Mouse (Mus musculus): ENCODE measurements around the gene Tspan9.

The Tspan9 gene

DNA sequence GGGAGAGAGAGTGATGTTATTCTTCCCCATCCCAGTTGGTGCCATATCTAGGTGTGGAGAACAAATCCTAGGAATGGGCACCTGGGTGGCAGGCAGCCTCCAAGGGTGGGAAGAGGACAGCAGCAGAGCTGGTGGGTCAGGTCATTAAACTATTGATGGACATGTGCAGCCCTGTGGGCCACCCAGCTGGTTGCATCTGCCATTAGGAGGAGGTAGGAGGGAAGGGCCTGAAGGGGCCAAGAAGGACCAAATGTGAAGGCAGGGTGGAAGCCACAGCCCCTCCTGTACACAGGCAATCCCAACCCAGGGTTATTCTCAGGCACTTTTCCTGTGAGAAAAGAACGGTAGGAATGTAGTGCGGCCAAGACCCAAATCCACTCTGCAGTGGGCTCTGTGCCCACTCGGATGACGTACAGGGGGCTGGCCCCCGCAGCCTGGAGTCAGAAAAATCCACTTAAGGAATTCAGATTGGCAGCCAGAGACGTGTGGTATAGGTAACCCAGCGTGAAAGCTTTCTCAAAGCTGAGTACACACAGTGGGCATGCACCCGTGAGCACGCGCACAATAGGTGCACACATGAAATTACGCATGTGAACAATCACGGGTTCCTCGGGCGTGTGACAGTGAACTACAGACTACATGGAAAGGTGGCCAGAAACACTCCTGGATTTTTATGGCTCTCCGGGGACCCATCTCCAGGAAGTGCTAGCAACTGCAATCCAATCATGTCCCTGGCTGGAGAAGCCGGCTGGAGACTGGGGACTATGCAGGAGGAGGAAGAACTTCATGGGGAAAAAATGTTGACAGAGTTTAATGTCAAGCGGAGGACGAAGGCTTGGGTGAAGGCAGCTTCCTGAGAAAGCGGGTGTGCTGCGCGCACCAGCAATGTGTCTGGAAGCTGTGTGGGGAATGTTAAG lies 67.0 kb downstream of the Tspan9 start:
- no peak for DNase-seq (ENCODE audit: low spot score)

DNA sequence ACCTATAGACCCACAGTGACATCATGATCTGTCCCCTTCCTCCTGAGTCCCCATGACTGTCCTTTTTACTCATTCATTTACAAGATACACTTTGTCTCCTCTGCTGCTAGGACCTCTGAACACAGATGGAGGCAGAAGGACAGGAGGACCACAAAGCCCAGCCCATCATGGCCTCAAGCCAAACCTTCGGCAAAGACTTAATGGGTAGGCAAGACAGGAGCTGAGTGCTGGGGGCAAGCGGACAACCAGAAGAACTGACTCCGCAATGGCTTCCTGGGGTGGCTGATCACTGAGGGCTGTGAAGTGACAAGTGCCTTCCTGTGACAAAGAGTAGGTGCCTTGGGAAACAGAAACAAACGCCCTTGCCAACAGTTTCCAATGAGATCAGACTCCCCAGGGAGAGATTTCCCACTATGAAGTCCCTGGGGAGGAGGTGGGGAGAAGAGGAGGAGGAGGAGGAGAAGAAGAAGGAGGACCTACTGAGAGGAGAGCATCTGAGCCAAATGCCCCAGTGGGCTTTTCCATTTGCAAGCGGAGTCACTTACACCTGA lies 67.9 kb downstream of the Tspan9 start:
- no peak for DNase-seq (ENCODE audit: low spot score)

DNA sequence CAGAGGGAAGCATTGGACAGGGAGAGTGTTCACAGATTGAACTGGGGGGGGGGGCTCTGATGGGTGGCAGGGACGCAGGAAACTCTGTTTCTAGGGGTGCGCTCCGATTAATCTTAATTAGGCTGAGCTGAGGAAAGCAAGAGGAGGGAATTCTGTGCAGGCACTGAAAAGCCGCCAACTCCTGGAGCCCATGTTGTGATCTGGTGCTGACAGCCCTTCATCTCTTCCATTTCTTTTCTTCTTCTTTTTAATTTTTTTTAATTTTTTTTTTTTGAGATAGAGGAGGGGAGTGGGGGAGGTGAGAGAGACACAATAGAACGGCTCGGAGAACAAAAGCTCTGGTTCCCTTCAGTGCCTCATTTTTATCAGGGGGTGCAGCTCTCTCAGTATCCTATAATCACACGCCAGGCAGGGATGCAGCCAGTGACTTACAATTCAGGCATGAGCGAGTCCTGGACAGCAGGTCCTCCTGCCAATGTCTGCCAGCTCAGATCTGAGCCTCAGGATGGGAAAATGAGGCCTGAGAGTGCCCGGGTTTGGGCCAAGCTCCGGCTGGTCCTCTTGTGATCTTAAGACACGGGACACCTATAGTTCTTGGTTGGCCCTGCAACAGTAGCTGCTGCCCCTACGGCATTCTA lies 72.4 kb downstream of the Tspan9 start:
- no peak for DNase-seq (ENCODE audit: low spot score)

DNA sequence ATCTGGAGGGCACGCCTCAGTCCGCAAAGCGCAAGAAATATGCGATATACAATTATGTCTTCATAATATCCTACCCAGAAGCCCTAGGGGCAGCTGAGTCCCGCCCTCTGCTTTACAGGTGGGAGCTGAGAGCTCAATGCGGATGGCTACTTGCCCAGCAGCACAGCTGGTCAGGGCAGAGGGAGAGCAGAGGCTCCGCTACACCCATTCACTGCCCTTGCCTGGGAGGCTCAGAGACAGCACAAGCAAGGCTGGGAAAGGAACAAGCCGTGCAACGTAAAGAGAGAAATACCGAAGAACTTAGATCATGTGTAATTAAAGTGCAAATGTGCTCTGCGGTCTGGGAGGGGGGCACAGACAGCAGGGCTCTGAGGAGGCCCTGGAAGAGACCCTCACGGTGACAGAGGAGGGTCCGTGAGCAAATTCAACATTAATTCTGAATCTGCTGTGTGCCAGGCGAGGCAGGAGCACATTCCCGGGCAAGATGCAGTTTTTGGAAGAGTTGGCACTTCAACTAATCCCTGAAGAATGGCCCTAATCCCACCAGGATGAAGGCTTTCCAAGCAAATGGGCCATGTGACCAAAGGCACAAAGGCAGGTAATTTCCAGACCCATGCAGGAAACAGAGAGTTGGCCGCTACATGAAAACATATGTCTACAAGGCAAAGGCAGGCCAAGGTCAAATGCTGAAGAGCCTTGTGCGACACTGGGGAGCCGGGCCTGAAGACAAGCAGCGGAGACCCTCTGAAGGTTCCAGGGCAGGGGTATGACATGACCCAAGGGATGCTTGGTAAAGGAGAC lies 73.1 kb downstream of the Tspan9 start:
- no peak for DNase-seq (ENCODE audit: low spot score)

DNA sequence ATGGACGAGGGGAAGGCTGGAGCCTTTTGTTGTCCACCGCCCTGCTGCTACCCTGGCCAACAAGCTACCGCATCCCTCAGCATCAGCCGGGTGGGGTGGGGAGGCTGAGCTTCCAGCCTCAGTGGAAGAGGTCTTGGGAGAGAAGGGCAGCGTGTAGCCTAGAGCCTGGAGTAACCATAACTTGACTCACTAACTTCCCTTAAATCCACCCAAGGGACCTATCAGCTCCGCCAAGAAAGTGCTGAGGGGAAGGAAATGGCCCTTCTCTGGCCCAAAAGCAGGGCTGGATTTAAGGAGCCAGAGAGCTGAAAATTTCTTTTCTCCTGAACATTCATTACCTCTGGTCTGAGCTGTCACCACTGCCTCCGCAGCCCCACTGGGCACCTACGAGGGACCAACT lies 75.2 kb downstream of the Tspan9 start:
- DNase-seq (ENCODE audit: low spot score) = no peak

DNA sequence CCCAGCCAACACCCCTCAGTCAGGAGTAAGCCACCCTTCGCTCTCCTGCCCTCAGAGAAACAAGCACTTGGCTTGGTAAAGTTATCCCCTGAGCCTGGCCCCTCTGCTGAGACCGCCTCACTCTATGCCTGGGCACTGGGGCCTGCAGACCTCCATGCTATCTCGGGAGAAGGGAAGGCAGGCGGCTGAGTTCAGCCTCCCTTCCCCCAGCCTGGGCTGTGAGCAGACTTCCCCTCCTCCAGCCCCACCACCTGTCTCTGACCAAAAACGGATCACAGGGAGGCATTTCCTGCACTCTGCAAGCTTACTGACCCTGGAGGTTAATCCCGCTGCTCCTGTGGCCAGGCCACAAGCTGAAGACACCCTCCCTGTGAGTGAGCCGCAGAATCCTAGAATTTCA lies 77.4 kb downstream of the Tspan9 start:
- DNase-seq (ENCODE audit: low spot score) = no peak

DNA sequence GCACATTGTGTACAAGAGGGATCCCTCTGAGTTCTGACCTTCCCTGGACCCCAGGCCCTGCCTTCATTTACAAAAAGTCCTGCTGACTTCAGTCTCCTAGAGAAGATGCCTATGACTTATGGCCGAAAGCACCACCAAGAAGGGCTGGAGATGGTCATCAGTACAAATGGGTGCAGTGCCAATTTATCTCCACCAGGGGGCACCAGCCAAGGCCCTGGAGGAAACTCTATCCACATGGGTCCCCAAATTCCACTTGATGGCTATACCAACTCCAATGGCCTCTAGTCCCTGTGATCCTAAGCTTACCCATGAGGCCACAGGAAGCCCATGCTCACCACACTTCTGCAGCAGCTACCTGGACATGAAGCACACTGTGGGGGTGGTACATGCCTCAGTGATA lies 79.9 kb downstream of the Tspan9 start:
- DNase-seq (ENCODE audit: low spot score) = no peak

DNA sequence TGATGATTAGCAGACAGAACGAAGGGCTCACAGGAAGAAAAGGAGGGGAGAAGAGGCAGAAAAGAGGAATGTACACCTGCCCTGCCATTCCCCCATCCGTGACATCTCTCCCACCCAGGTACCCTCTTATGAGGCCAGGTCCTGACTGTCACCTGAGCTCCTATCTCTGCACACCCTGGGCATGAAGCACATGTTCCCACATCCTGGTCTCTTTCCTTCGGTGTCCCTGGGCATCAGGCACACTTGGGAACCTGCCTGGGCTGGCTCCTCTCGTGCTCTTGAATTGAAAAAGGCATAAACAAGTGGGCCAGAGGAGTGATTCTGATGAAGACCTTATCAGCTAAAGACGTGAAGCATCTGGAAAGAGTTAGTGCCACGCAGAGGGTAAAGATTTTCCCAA lies 80.6 kb downstream of the Tspan9 start:
- DNase-seq (ENCODE audit: low spot score) = no peak

DNA sequence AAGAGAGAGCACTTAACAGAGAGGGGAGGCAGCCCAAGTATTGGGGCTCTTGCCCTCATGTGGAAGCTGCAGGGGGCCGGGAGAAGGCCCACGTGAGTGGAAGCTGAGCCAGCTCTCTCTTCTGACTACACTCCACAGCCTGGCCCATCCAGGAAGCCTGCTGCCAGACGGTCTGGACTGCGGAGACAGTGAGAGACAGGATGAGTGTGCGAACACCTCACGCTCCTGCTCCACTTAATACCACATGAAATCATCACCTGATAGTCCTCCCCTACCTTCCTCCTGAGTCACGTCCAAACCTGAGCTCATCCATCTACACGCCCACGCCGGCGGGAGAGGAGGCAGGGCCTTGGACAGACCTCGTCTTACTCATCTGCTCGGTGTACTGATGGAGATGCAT lies 81.2 kb downstream of the Tspan9 start:
- DNase-seq (ENCODE audit: low spot score) = no peak

DNA sequence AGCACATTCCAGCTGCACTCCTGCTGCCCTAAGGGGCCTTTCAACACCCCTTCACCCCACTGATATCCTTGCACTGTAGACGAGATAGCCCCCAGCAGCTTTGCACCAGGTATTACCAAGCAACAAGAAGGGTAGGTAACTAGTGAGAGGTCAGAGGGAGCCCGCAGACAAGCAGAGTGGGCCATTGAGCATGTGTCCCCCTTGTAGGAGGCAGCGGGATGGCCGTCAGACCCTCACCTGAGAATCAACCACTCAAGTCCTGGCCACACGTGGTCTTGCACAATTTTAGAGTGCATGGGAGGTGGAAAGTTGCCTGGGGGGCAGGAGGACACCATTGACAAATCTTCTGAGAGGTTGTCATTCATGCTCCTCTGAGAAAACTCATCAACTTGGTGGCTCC lies 82.1 kb downstream of the Tspan9 start:
- DNase-seq (ENCODE audit: low spot score) = no peak

DNA sequence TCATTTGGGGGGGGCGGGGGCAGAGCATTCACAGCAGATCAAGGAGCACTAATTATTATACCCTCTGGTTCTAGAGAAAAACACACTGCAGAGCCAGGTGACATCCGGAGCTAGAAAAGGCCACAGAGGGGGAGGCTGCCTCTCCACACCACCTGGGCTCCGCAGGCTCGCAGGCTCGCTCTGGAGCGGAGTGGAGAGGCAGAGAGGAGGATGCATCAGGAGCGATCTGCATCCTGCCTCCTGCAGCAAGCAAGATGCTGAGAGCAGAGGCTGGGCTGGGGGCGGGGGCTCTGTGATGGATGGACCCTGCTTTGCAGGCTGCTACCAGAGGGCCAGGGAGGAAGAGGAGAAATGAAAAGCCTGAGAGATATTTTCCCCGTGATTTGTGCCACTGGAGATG lies 84.8 kb downstream of the Tspan9 start:
- no peak for DNase-seq (ENCODE audit: low spot score)

DNA sequence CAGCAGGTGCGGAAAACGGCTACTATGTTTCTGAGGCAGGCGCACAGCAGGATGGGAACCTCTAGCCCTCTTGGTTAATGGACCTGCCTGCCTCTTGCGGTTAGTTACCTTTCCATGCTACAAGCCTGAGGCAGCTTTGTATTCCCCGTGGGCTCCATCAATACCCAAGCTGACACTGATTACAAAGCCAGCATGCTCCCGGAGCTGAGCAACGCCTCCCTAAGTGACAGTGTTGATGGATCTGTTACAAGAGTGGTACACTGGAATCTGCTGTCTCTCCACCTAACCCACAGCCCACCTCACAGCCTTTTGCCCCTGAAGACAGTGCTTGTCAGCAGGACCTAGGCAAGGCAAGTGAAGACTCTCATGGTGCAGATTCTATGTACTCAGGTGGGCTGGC lies 85.2 kb downstream of the Tspan9 start:
- no peak for DNase-seq (ENCODE audit: low spot score)

DNA sequence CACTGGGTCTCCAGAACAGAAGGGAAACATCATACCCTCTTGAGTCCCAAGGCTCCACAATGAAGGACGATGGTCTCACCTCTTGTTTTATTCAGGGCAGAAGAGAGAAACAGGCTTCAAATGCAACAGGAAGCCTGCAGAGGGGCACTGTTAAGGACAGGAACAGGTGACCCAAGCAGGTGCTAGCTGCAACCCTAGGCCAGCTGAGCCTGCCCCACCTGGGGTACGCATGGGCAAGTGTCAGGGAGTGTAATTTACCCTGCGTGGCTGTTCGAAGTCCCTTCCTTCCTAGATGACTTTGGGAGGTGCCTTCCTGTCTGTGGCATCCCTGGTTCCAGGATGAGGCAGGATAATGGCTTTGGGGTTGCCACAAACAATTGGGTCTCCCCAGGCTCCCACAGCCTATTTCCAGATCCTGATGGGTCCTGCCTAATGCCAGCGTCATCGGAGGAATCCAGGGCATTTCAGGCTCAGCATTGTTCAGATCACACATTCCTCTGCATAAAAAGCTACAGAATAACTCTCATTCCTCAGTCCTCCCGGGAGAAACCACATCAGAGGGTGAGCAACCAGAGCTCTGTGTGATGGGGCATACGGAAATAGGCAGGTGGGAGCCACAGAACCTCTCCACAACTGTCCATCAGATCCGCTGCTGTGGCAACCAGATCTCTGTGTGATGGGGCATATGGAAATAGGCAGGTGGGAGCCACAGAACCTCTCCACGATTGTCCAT lies 90.2 kb downstream of the Tspan9 start:
- DNase-seq (ENCODE audit: low spot score) = no peak

DNA sequence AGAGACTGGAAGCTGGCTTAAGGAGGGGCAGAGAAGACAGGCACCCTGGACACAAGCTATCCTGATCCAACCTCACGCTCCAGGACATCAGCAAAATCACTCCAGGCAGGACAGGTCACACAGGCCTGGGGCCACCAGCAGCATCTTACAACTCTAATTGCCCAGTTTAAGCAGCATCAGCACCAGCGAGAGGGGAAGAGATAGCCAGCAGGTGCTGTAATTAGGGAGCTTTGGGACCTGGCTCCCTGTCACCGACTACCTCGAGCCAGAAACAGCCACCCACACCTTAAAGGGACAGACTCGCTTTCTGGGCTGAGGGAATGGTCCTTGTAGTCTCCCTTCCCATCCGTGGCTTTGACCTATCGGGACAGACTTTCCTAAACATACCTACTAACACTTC lies 95.7 kb downstream of the Tspan9 start:
- DNase-seq (ENCODE audit: low spot score) = no peak

DNA sequence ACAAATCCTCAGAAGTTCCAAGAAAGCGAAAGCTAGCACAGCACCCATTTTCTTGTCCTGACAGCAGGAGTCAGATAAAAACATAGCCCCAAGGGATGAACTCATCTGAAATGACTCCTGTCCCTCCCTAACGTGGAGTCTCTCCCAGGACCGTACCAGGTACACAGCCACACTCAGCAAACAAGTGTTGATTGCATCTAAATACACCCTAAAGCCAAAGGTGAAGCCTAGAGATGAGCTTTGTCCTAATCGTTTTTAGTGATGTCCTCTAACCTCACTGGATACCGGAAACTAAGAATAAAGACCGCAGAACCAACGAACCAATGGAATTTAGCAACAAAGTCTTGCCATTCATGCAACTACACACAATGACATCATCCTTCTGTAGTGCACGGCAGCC lies 96.2 kb downstream of the Tspan9 start:
- no peak for DNase-seq (ENCODE audit: low spot score)

DNA sequence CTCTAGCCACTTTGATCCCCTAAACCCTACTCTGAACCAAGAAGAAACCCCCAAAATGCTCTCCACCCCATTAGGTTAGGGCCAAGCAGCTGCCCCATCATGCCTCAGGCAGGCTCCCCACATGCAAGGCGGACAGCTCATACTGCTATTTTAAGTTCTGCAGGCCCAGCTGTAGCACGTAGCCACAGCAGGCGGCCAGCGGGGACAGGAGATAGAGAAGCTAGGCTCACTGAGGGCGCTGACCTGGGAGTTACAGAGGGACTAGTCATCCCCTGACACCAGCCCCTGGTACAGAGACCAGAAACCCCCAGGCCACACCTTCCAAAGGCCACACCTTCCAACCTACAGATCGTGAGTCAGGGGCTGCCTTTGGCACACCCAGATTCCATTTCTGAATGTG lies 96.6 kb downstream of the Tspan9 start:
- DNase-seq (ENCODE audit: low spot score) = no peak

DNA sequence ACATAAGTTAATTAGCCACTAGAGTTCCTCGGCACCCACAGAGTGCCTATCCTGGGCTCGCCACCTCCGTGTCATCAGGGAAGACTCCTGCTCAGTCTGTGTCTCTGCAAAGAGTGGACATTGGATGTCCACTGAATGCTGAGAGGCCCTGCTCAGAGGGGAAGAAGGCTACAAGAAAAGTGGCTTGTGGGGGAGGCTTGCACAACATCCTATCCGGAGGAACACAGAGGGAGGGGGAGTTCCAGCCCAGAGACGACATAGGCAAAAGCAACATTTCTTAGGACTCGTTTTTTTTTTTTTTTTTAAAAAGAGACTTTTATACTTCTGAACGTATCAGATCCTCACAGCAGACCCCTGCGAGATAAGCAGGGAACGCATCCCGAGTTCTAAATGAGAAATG lies 98.7 kb downstream of the Tspan9 start:
- DNase-seq (ENCODE audit: low spot score) = no peak

DNA sequence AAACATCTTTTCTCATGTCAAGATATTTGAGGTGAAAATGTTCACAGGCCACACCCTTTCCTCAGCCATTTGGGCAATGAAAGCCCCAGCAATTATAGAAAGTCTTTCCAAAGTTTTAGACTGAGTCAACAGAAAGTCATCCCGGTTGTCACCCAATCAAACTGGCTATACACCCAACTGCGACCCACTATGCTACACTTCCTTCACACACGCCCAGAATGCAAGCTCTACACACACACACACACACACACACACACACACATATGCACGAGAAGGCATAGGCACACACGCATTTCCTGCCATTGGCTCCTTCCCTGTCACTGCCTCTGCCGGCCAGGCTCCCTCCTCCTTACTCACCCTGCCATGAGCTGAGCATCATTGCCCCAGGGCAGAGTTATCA lies 99.9 kb downstream of the Tspan9 start:
- DNase-seq (ENCODE audit: low spot score) = no peak

DNA sequence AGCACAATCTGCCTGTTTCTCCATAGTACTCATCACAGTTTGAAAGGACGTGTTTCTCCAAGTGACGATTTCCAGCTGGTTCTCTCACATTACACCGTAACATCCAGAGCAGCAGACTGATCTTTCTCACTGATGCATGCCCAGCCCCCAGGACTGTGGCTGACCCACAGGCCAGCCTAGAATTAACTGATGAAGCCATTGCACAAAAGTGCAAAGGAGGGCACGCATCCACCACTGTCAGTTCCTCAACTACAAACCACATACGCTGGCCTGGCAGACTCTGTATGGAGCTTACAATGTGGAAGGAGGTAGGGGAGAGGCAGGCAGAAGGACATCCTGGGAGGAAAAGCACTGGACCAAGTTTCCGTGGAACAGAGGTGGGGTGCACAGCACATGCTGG lies 101.6 kb downstream of the Tspan9 start:
- no peak for DNase-seq (ENCODE audit: low spot score)

DNA sequence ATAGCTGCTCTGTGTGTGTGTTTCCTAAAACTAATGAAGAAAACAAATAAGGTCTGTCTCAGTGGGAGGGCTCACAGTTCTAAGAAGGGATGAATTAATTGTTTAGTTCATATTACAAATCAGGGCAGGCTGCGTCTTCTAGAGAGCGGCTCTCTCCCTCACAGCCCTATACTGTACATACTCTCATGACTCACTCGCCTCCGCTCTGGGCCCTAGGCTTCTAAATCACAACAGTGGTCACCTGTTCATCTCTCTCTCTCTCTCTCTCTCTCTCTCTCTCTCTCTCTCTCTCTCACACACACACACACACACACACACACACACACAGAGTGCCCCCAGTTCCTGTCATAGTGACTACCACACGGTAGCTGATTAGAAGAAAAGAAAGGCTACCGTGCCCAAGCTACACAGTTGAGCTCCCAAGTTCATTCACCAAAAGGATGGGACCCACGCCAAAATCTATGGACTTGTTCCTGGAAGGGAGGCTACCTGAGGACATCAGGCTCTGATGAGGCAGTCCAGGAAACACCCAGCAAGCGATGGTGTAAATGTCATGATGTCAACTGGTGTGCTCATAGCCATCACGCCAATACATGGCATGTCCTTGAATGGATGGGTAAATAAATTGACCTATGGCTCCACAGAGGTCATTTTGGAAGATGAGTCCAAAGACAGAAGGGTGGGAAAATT lies 104.2 kb downstream of the Tspan9 start:
- DNase-seq (ENCODE audit: low spot score) = no peak

DNA sequence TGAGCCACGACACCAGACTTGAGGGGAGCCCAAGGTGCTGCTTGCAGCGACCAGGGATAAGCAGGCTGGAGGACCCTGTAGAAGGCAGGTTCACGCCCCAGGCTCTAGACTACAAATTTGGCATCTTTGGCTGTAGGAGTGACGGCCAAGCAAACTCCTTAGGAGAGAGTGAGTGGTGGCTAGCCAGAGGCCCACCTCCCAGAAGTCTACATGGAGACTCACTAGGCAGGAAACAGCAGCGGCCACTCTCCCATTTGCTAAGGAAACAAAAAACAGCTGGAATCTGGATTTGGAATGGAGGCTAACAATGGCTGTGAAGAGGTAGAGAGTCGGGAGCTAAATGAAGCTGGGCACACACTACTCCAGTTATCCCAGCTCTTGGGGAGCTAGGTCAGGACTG lies 104.8 kb downstream of the Tspan9 start:
- DNase-seq (ENCODE audit: low spot score) = no peak
